Mouse (Mus musculus) stomach, postnatal 0 days (tissue): ENCODE measurements around the gene Kdm8. TPM values are rescaled to one million over a fixed set of nuclear protein-coding genes. Genes with fewer than 3 reads are reported as not detected.
A peak's percentile ranks its signal among the peaks of the same experiment; 100 is the strongest.
"Not testable (repeated sequence)": the region's sequence is repeated elsewhere in the genome, so short reads cannot be mapped to it uniquely, and the experiment has no call there.

ENCODE experiments used
- ATAC-seq: fragments of 200-750 bp; cut with Nextera tagmentation; 2 replicates; pipeline ENCODE4 v1.8.0; 2017; ENCODE audit not compliant: low FRiP score, low TSS enrichment
- DNase-seq: peaks from one replicate; pipeline ENCODE4 v3.0.0-alpha.2; 2016; ENCODE audit warnings: low spot score
- H3K27ac ChIP-seq: fragments of 300-500 bp; sonication (generic); replicated peaks from 2 replicates; pipeline ENCODE4 v1.5.1; 2014; ENCODE audit warnings: mild to moderate bottlenecking, control low read depth
- H3K27me3 ChIP-seq: fragments of 300-500 bp; sonication (generic); 2 replicates; pipeline ENCODE4 v1.6.1; 2014; ENCODE audit warnings: low read length; ENCODE audit not compliant: control insufficient read depth, insufficient read depth
- H3K36me3 ChIP-seq: fragments of 300-500 bp; sonication (generic); 2 replicates; pipeline ENCODE4 v1.6.1; 2014; ENCODE audit warnings: low read length, mixed read lengths; ENCODE audit not compliant: control insufficient read depth, insufficient read depth
- H3K4me1 ChIP-seq: fragments of 300-500 bp; sonication (generic); replicated peaks from 2 replicates; pipeline ENCODE4 v1.6.1; 2014; ENCODE audit warnings: antibody characterized with exemption; ENCODE audit not compliant: control insufficient read depth, insufficient read depth
- H3K4me2 ChIP-seq: fragments of 300-500 bp; sonication (generic); replicated peaks from 2 replicates; pipeline ENCODE4 v1.6.1; 2014; ENCODE audit warnings: low read depth, mild to moderate bottlenecking, control low read depth, moderate library complexity
- H3K4me3 ChIP-seq: fragments of 300-500 bp; sonication (generic); 2 replicates; pipeline ENCODE4 v1.5.1; 2014; ENCODE audit warnings: low read depth, low read length, control low read depth
- H3K9ac ChIP-seq: fragments of 300-500 bp; sonication (generic); 2 replicates; pipeline ENCODE4 v1.6.1; 2014; ENCODE audit warnings: mild to moderate bottlenecking, low read length, control low read depth, mixed read lengths
- H3K9me3 ChIP-seq: fragments of 300-500 bp; sonication (generic); 2 replicates; pipeline ENCODE4 v1.6.1; 2016; ENCODE audit warnings: low read length; ENCODE audit not compliant: control insufficient read depth
- CTCF ChIP-seq: IDR thresholded peaks from 2 replicates; pipeline ENCODE4 v1.5.1; 2016; ENCODE audit warnings: antibody characterized with exemption, low read depth, mild to moderate bottlenecking, moderate library complexity
- EP300 ChIP-seq: optimal IDR thresholded peaks from 2 replicates; pipeline ENCODE3; 2016; ENCODE audit warnings: antibody characterized with exemption
- WGBS: fragments of 180-500 bp; shearing (Covaris S2); extraction: QIAGEN DNeasy Blood & Tissue Kit; methylation state at CpG from one replicate; pipeline ENCODE4 v1.1.7; 2014; 5-methylcytosine and 5-hydroxymethylcytosine counted together
- polyA plus RNA-seq: library from polyadenylated mRNA; unstranded; fragments of >200 nt; fragmentation: Nextera tagmentation; extraction: Ambion mirVana; gene quantifications from 2 replicates; pipeline ENCODE4 v1.2.1, GENCODE M21; 2015

Gene Kdm8
- polyA plus RNA-seq, 1 experiment from 2014 or later: 3.8 TPM

DNA sequence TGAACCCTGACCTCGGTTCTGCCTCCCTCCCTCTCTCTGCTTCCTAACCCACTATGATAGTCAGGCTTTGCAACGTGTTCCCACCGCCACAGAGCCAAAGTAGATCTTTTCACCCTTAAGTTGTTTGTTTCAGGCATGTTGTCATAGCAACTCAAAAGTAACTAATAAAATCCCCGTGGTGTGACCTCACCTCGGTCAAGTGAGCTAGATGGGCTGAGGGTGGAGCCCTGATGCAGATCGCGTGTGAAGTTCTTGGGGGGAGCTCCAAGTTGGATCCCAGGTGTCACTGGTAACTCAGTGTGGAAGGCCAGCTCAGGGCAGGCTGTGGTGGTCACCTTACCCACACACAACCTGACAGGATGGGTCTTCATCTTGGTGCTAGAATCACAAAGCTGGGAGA is 16.1 kb upstream of the Kdm8 start:
- H3K4me2 ChIP-seq: no peak overlapping the region
- H3K9me3 ChIP-seq: no peaks in the 10 kb centered on the region
- ATAC-seq: 0 out of 2 replicates have a peak, but pooled peaks have one; percentile 40
- H3K27me3 ChIP-seq: no peaks in the 10 kb centered on the region
- no peaks in the 10 kb centered on the region for H3K4me1 ChIP-seq
- WGBS: 78% methylated on average over 7 of the region's 7 CpGs
- DNase-seq: no peak
- H3K36me3 ChIP-seq: no peaks in the 10 kb centered on the region
- no peak overlapping the region for H3K4me3 ChIP-seq
- H3K9ac ChIP-seq: no peak overlapping the region
- TF ChIP-seq EP300 (no peak), CTCF (no peak)
- H3K27ac ChIP-seq: no peak overlapping the region

DNA sequence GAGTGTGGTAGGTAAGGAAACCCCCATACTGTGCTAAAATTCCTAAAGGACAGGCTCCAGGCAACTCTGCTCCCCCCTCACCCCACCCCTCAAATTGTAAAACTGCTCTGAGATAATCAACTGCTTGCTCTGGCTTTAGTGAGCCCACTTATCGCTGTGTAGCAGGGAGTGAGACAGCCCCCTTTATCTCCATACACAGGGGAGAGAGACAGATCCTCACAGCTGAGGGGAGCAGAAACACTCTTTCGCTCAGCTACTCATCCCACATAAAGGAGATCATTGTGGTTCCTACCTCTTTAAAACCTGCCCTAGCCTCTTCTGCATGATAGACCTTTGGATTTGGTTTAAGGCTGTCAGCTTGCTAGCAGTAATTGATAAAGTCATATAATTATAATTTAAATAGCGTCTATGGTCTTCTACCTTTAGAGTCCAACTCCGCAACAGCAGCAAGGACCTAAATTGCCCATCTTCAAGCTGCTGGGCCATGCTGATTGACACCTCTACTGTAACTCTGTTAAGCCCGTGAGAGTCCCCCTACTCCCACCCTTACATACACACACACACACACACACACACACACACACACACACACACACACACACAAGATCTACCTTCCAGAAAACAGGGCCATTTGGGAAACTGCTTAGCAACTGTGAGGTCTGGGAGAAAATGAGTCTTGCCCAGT is 15.5 kb upstream of the Kdm8 start:
- not testable (repeated sequence) for H3K4me3 ChIP-seq, H3K4me1 ChIP-seq, H3K27ac ChIP-seq, H3K4me2 ChIP-seq, H3K36me3 ChIP-seq, H3K9me3 ChIP-seq, H3K9ac ChIP-seq, DNase-seq, H3K27me3 ChIP-seq, ATAC-seq
- 86% methylated on average over 5 of the region's 5 CpGs for WGBS

DNA sequence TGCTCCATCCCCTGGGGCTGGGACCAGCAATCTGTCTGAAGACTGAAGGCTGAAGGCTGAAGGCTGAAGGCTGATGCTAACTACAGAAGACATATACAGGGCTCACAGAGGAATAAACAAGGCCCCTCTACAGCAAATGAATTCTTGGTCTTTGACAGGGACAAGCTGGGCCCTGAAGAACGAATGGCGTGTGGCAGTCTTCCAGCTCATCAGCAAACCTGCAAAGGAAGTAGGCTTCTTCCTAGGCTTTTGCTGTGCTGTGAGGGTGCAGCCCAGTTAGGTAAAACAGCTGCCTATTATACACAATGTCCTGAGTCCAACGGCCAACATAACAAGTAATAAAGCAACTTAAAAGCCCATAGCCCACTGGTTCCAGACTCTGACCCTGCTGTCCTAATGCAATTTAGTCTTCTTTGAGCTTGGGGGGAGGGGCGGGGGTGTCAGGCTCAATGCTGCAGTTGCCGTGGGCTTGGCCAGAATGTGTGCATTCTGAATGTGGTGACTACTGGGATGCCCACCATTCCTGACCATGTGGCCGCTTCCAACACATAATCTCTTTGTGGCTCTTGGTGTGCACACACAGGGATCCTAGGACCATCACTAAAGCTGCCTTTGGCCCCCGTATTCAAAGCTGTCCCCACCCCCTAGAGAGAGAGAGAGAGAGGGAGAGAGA is 14.2 kb upstream of the Kdm8 start:
- Histone ChIP-seq H3K36me3 (no peaks in the 10 kb centered on the region), H3K4me2 (no peak overlapping the region), H3K9me3 (no peaks in the 10 kb centered on the region), H3K9ac (no peak overlapping the region), H3K4me1 (no peaks in the 10 kb centered on the region), H3K27me3 (no peaks in the 10 kb centered on the region), H3K4me3 (no peak overlapping the region), H3K27ac (no peak overlapping the region)
- WGBS: 43% methylated on average over 7 of the region's 7 CpGs
- no peak for DNase-seq
- ATAC-seq: no peak
- no peak for TF ChIP-seq CTCF
- no peak for TF ChIP-seq EP300

DNA sequence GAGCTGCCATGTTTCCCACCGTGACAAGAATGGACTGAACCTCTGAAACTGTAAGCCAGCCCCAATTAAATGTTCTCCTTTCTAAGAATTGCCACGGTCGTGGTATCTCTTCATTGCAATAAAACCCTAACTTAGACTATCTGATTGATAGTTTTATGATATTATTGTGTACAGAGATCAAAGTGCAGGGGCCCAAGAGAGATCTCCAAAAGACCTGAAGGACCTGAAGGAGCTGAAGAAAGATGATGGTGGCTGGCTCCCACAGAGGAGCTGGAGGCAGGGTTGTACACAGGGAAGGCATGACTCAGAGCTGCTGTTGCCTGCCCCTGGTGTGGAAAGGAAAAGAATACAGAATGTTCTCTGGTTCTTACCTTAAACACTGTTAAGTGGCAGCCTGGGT is 10.6 kb upstream of the Kdm8 start:
- Histone ChIP-seq H3K9ac (no peak overlapping the region), H3K4me1 (no peaks in the 10 kb centered on the region), H3K4me2 (no peak overlapping the region), H3K36me3 (no peaks in the 10 kb centered on the region), H3K9me3 (no peaks in the 10 kb centered on the region), H3K27me3 (no peaks in the 10 kb centered on the region), H3K4me3 (no peak overlapping the region), H3K27ac (no peak overlapping the region)
- DNase-seq (no peak), ATAC-seq (no peak)
- TF ChIP-seq CTCF: no peak
- TF ChIP-seq EP300: no peak
- 79% methylated on average over 3 of the region's 3 CpGs for WGBS

GRCm38 (mm10) chr7:125434666-125435290 is 9.7 kb upstream of the Kdm8 start:
- no peak overlapping the region for H3K27ac ChIP-seq
- no peak for ATAC-seq

GRCm38 (mm10) chr7:125442323-125442722 is 2.2 kb upstream of the Kdm8 start:
- H3K27me3 ChIP-seq: no peaks in the 10 kb centered on the region
- ATAC-seq (no peak), DNase-seq (no peak)
- H3K9me3 ChIP-seq: no peaks in the 10 kb centered on the region
- WGBS: 57% methylated on average over 4 of the region's 4 CpGs
- no peaks in the 10 kb centered on the region for H3K4me1 ChIP-seq
- no peak overlapping the region for H3K27ac ChIP-seq
- no peak overlapping the region for H3K4me2 ChIP-seq
- H3K36me3 ChIP-seq: no peaks in the 10 kb centered on the region
- H3K9ac ChIP-seq: no peak overlapping the region
- no peak overlapping the region for H3K4me3 ChIP-seq
- TF ChIP-seq CTCF: no peak
- no peak for TF ChIP-seq EP300

More at GRCm38 (mm10) chr7:125434666-125435290, 9.7 kb upstream of the Kdm8 start:
- Histone ChIP-seq H3K9ac (no peak overlapping the region), H3K4me3 (no peak overlapping the region), H3K4me1 (no peaks in the 10 kb centered on the region), H3K36me3 (no peaks in the 10 kb centered on the region), H3K4me2 (no peak overlapping the region), H3K9me3 (no peaks in the 10 kb centered on the region), H3K27me3 (no peaks in the 10 kb centered on the region)
- TF ChIP-seq CTCF (no peak), EP300 (no peak)
- 33% methylated on average over 8 of the region's 8 CpGs for WGBS
- DNase-seq: no peak
